Mouse (Mus musculus): Measurements from ENCODE around the gene Rhbdd1. TPM values are rescaled to one million over a fixed set of nuclear protein-coding genes. Genes with fewer than 3 reads are reported as not detected.

Gene Rhbdd1
- polyA plus RNA-seq, 1 experiment: not detected

DNA sequence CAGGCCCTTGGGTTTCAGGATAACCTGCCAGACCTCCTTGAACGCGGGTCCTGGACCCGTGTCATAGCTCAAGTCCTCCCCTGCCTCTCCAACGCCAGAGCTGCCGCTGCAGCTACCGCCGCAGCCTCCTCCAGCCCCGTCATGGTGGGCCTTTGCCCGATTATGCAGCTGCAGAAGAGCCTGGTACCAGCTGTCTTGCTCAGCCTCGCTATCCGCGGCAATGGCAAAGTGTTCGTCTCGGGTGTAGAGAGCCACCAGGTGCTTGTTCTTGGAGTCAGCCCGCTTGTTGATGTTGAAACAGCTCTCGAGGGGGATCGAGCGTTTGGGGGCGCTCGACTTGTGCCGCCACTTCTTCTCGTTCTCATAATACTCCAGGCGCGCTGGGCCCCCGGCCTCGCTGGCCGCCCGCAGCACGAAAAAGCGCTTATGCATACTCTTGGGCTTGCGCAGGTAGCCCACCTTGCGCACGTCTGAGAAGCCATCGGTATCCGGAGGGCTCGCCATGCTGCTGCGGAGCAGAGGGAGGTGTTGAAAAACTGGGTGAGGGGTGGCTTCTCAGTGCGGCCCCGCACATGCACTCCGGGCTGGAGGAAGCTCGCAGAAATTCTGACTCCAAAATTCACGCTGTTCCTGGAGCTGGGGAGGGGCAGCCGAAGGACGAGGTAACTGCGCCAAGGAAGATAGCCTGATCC, 26.1 kb upstream of the Rhbdd1 start:
- Histone ChIP-seq H3K27ac (ENCODE audit: insufficient read depth, low read depth, low read length) (peak overlapping the region; percentile 93), H3K4me3 (ENCODE audit: insufficient read depth, low read depth, low read length) (peak overlapping the region; percentile 78), H3K4me1 (ENCODE audit: control insufficient read depth, insufficient read depth, low read length) (peaks cover 39% of the 10 kb centered on the region)
- WGBS: under 1% methylated on average over 45 of the region's 45 CpGs
- no peak for TF ChIP-seq CTCF (IDR thresholded peaks at IDR 0.05; ENCODE audit: insufficient read depth, low read depth, low read length)
- peak; percentile 19; the same call in 1 of the 2 replicates for TF ChIP-seq POLR2A (IDR thresholded peaks at IDR 0.05; ENCODE audit: insufficient read depth, low read depth, low read length)

DNA sequence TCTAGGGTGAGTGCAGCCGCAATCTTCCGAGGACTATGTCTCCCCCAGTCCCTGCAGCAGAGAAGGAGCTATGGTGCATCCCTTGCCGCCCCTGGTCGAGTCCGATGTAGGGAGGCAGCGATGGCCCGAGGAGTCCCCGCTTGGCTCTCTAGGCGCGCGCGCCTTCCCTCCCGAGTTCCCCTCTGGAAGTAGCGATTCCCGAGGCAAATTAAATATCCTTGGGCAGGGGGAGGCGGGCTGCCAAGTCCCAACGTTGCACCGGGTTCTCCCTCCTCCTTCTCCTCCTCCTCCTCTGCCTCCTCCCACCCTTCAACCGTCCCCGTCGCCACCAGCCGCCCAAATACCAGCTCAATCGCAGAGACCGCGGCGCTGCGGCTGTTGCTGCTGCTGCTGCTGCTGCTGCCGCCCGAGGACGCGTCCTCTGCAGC, 25.5 kb upstream of the Rhbdd1 start:
- TF ChIP-seq CTCF (IDR thresholded peaks at IDR 0.05; ENCODE audit: insufficient read depth, low read depth, low read length) (no peak), POLR2A (IDR thresholded peaks at IDR 0.05; ENCODE audit: insufficient read depth, low read depth, low read length) (peak; percentile 57; the same call in 1 of the 2 replicates)
- H3K4me3 ChIP-seq (ENCODE audit: insufficient read depth, low read depth, low read length): peak overlapping the region; percentile 78
- H3K27ac ChIP-seq (ENCODE audit: insufficient read depth, low read depth, low read length): peak overlapping the region; percentile 93
- WGBS: 0% methylated on average over 31 of the region's 31 CpGs
- peaks cover 39% of the 10 kb centered on the region for H3K4me1 ChIP-seq (ENCODE audit: control insufficient read depth, insufficient read depth, low read length)

DNA sequence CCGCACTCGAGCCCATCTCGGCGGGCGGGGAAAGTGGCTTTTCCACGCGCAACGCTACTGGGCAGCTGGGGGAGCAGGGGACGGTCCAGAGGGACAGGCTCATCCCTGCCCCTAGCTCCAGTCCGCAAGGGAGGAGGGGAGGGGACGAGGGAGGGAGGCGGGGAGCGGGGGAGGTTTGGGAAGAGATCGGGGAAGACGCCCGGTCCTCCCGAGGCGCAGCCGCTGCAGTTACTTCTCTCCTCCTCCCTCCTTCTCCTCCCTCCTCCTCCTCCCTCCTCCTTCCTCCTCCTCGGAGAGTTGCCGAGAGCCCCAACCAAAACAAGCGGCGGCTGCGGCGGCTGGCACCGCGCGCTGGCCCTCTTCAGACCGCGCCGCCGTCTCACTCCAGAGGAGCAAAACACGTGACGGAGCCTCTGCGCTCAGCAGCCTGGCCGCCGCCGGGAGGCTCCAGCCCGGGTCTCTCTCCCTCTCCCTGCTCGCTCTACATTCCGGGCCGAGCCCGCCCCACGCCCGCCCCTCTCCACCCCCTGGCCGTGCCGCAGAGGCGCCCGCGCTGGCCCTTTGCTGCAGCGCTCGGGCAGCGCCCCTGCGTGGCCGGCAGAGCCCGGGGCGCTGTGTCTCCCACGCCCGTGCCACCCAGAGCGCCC, 25.0 kb upstream of the Rhbdd1 start, which contains the start of gene Irs1:
TSS of gene Irs1 (minus strand) at position 266 of the 647 bp plus-strand sequence.
- WGBS: under 1% methylated on average over 57 of the region's 60 CpGs
- TF ChIP-seq CTCF (IDR thresholded peaks at IDR 0.05; ENCODE audit: insufficient read depth, low read depth, low read length) (peak; percentile 35; the same call in 1 of the 2 replicates), POLR2A (IDR thresholded peaks at IDR 0.05; ENCODE audit: insufficient read depth, low read depth, low read length) (peak; percentile 20)
- H3K4me1 ChIP-seq (ENCODE audit: control insufficient read depth, insufficient read depth, low read length): peaks cover 39% of the 10 kb centered on the region
- H3K4me3 ChIP-seq (ENCODE audit: insufficient read depth, low read depth, low read length): peak within 1 kb of the TSS; percentile 78
- H3K27ac ChIP-seq (ENCODE audit: insufficient read depth, low read depth, low read length): peak within 1 kb of the TSS; percentile 93

DNA sequence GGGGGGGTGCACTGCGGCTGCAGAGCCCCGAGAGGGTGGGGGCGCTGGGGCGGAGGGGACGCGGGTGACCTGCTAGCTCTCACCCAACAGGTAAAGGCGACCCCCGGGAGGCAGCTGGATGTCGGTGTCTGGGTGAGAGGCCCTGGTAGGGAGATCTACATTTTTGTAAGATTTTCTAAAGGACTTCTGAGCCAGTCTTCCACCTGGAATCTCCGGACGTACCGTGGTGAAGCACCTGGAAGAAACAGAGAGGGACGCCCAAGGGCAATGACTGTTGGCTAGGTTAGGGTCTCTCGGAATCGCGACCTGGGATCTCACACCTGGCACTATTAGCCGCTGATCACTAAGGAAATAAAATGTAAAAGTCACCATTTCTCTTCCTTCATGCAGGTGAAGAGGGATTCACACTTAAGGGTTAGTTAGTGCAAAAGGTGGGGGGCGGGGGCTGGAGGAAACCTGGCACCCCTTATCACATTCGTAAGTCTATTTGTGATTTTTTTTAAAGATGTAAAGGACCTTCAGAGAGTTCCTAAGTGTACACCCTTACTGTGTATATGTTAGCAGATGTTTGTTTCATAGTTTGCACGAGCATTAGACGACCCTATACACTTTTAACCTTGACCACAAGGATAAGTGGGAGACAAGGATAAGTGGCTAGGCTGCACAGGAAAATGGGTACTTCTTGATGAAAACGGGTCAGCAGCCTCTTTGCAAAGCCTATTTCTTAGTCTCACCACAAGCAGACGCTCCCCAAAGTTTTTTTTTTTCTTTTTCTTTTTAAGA, 24.1 kb upstream of the Rhbdd1 start:
- no peak for TF ChIP-seq POLR2A (IDR thresholded peaks at IDR 0.05; ENCODE audit: insufficient read depth, low read depth, low read length)
- TF ChIP-seq CTCF (IDR thresholded peaks at IDR 0.05; ENCODE audit: insufficient read depth, low read depth, low read length): no peak
- WGBS: 1% methylated on average over 23 of the region's 23 CpGs
- Histone ChIP-seq H3K4me3 (ENCODE audit: insufficient read depth, low read depth, low read length) (peak overlapping the region; percentile 78), H3K4me1 (ENCODE audit: control insufficient read depth, insufficient read depth, low read length) (peaks cover 34% of the 10 kb centered on the region), H3K27ac (ENCODE audit: insufficient read depth, low read depth, low read length) (peak overlapping the region; percentile 57)

DNA sequence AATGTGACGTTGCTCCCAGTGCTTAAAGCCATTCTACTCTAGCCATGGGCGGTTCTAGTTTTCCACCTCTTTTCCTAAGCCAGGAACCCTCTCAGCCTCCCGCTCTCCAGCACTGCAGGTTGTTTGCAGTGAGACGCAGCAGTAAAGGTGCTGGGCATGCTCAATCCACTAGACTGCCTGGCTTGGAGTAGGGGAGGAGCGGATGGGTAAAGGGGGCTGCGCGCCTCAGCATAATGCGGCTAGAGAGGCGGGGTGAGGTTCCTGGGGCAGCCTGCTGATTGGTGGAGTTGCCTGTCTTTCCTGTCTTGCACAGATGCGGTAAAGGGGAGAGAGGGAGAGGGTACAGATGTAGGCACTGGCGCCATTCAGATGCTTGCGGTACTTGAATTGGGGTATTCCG, 23.5 kb upstream of the Rhbdd1 start:
- TF ChIP-seq CTCF (IDR thresholded peaks at IDR 0.05; ENCODE audit: insufficient read depth, low read depth, low read length) (no peak), POLR2A (IDR thresholded peaks at IDR 0.05; ENCODE audit: insufficient read depth, low read depth, low read length) (peak; percentile 56)
- H3K4me1 ChIP-seq (ENCODE audit: control insufficient read depth, insufficient read depth, low read length): peaks cover 27% of the 10 kb centered on the region
- H3K27ac ChIP-seq (ENCODE audit: insufficient read depth, low read depth, low read length): peak overlapping the region; percentile 16; the same call in 1 of the 2 replicates
- under 1% methylated on average over 13 of the region's 13 CpGs for WGBS
- peak overlapping the region; percentile 36 for H3K4me3 ChIP-seq (ENCODE audit: insufficient read depth, low read depth, low read length)

DNA sequence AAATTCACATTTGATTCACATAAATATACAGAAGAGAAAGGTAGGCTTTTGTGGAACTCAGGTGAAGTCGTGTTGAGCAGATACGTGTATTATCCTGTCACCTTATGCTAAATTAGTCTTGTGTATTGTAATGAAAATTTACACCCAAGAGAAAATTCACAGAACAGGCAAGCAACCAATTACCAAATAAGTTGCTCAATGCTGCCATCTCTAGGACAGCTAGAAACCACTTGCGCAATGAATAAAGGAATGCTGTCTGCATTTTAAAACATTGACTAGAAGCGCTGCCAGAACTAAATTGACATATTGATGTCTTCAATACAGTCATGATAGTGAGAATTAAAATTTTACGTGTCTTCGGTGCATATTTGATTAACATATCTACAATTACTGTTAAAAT, 22.1 kb upstream of the Rhbdd1 start:
- Histone ChIP-seq H3K27ac (ENCODE audit: insufficient read depth, low read depth, low read length) (no peak overlapping the region), H3K4me1 (ENCODE audit: control insufficient read depth, insufficient read depth, low read length) (peaks cover 14% of the 10 kb centered on the region), H3K4me3 (ENCODE audit: insufficient read depth, low read depth, low read length) (no peak overlapping the region)
- TF ChIP-seq POLR2A (IDR thresholded peaks at IDR 0.05; ENCODE audit: insufficient read depth, low read depth, low read length): no peak
- no peak for TF ChIP-seq CTCF (IDR thresholded peaks at IDR 0.05; ENCODE audit: insufficient read depth, low read depth, low read length)
- WGBS: 7% methylated on average over 6 of the region's 6 CpGs

DNA sequence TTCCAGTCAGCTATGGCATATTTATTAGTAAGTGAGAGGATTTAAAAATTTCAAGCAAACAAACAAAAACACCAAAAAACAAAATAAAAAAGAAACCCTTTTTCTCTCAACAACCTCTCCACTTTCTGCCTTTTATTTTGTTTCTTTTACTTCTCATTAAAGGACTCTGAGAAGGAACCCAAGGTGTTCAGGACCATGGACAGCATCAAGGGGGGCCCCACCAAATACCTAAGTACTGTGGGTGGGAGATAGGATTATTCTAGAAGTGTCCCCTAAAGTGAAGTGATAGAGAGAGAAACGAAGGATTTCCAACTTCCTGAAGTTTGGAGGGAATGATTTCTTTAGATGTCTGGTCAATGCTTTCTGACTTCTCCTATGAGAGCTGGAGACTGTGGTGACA, 17.7 kb upstream of the Rhbdd1 start:
- Histone ChIP-seq H3K4me1 (ENCODE audit: control insufficient read depth, insufficient read depth, low read length) (no peaks in the 10 kb centered on the region), H3K27ac (ENCODE audit: insufficient read depth, low read depth, low read length) (no peak overlapping the region), H3K4me3 (ENCODE audit: insufficient read depth, low read depth, low read length) (no peak overlapping the region)
- no peak for TF ChIP-seq POLR2A (IDR thresholded peaks at IDR 0.05; ENCODE audit: insufficient read depth, low read depth, low read length)
- no peak for TF ChIP-seq CTCF (IDR thresholded peaks at IDR 0.05; ENCODE audit: insufficient read depth, low read depth, low read length)
- 47% methylated on average over 1 of the region's 1 CpGs for WGBS

DNA sequence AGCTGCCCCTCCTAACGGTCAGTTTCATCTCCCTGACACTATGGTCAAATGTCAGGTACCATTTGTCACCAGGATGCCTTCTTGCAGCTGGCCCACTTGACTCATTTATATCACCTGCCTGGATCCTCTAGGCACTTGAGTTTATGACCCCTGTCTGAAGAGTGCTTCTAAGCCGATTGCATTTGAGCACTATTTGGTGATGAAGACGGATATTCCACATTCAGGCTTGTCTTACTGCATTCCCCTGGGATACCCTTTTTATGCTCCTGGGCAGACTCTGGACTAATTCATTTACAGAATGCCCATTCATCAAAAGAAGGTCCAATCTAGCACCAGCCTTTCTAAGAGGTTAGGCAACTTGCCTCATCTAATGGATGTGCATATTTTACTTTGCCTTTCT, 11.8 kb upstream of the Rhbdd1 start:
- TF ChIP-seq POLR2A (IDR thresholded peaks at IDR 0.05; ENCODE audit: insufficient read depth, low read depth, low read length) (no peak), CTCF (IDR thresholded peaks at IDR 0.05; ENCODE audit: insufficient read depth, low read depth, low read length) (no peak)
- no peak overlapping the region for H3K27ac ChIP-seq (ENCODE audit: insufficient read depth, low read depth, low read length)
- no peak overlapping the region for H3K4me3 ChIP-seq (ENCODE audit: insufficient read depth, low read depth, low read length)
- no peaks in the 10 kb centered on the region for H3K4me1 ChIP-seq (ENCODE audit: control insufficient read depth, insufficient read depth, low read length)
- WGBS: 66% methylated on average over 3 of the region's 3 CpGs
